Comparison of ENCODE assay signal across 24 mouse cellular contexts in genomic region chr11:70804395-70804794, GRCm38 (mm10). TPM values are rescaled to one million over a fixed set of nuclear protein-coding genes. Genes with fewer than 3 reads are reported as not detected.
DNase-seq lines count a peak whose midpoint lies in the region; ATAC-seq and TF ChIP-seq lines count a peak whose summit lies in the region.
"Had no signal": no experiment of that assay in that cellular context is flagged by ENCODE, and none has a peak within 500 bp of the region (broad histone marks: within the 10 kb centered on the region; RNA-seq: fewer than 3 reads in every experiment).

No protein-coding gene starts in this region.

- TF ChIP-seq EP300 in heart, postnatal 0 days (IDR thresholded peaks at IDR 0.05; ENCODE audit: low read depth) = no peak

- 0 out of 2 replicates have a peak overlapping the region, but pooled peaks have one; percentile 61 for H3K27ac ChIP-seq in heart, postnatal 0 days (ENCODE audit: low read depth)
- peak overlapping the region; percentile 85 for H3K27ac ChIP-seq in spleen, adult 2 months (ENCODE audit: insufficient read depth, low read length)
- peak overlapping the region; percentile 97 for H3K27ac ChIP-seq in bone marrow macrophage, adult 2 months (ENCODE audit: insufficient read depth, low read depth, low read length)
- H3K27ac ChIP-seq in small intestine, adult 2 months (ENCODE audit: insufficient read depth, low read depth, low read length) = peak overlapping the region; percentile 81
- H3K27ac ChIP-seq: embryonic facial prominence, embryonic 13.5 days; forebrain, embryonic 13.5 days; hindbrain, embryonic 10.5 days; hindbrain, embryonic 14.5 days had no signal

- ATAC-seq in heart, postnatal 0 days (ENCODE audit: insufficient read depth, low read depth) = no peak
- ATAC-seq in megakaryocyte, adult 5-6 weeks (ENCODE audit: poor library complexity, severe bottlenecking) = no peak
- ATAC-seq: forebrain, embryonic 13.5 days; forebrain, postnatal 0 days had no signal

- H3K4me2 ChIP-seq in heart, postnatal 0 days (ENCODE audit: low read depth, low read length) = no peak overlapping the region
- H3K4me2 ChIP-seq: embryonic facial prominence, embryonic 13.5 days; forebrain, embryonic 13.5 days; hindbrain, embryonic 14.5 days had no signal

- DNase-seq in heart, postnatal 0 days (ENCODE audit: low spot score) = no peak
- DNase-seq in heart, postnatal 10 days = no peak
- DNase-seq in spleen, adult 2 months (ENCODE audit: low read depth in 1 of 2, low spot score in 2 of 2) = no peak
- no peak for DNase-seq in spleen, postnatal 14 days (ENCODE audit: low spot score in 2 of 2)
- no peak for DNase-seq in adrenal gland, adult 8-10 months
- DNase-seq: adrenal gland, adult 2 months; adrenal gland, postnatal 36 days; cerebellum, adult 18-20 months; cerebellum, adult 9-11 months; cerebellum, postnatal 36 days; forebrain, postnatal 0 days; gastrocnemius, adult 2 months; gastrocnemius, postnatal 25 days; heart, postnatal 14 days had no signal

- no peaks in the 10 kb centered on the region for H3K4me1 ChIP-seq in heart, postnatal 0 days (ENCODE audit: control insufficient read depth, insufficient read depth)
- peaks cover 35% of the 10 kb centered on the region for H3K4me1 ChIP-seq in spleen, adult 2 months (ENCODE audit: control insufficient read depth, insufficient read depth, insufficient read length)
- H3K4me1 ChIP-seq in bone marrow macrophage, adult 2 months (ENCODE audit: control insufficient read depth, insufficient read depth, low read length) = peaks cover 51% of the 10 kb centered on the region
- H3K4me1 ChIP-seq in small intestine, adult 2 months (ENCODE audit: control insufficient read depth, insufficient read depth, insufficient read length, low read length) = peaks cover 2% of the 10 kb centered on the region; the same call in 1 of the 2 replicates
- H3K4me1 ChIP-seq: embryonic facial prominence, embryonic 13.5 days; forebrain, embryonic 13.5 days; heart, embryonic 13.5 days had no signal

- TF ChIP-seq POLR2A in spleen, adult 2 months (IDR thresholded peaks at IDR 0.05; ENCODE audit: low read depth, low read length) = no peak
- no peak for TF ChIP-seq POLR2A in bone marrow macrophage, adult 2 months (IDR thresholded peaks at IDR 0.05; ENCODE audit: borderline replicate concordance, low read depth, low read length)
- TF ChIP-seq POLR2A in small intestine, adult 2 months (IDR thresholded peaks at IDR 0.05; ENCODE audit: low read depth, low read length) = no peak

- no peak overlapping the region for H3K9ac ChIP-seq in heart, postnatal 0 days (replicated peaks; ENCODE audit: low read depth, low read length)
- H3K9ac ChIP-seq: embryonic facial prominence, embryonic 13.5 days; forebrain, embryonic 13.5 days; forebrain, postnatal 0 days; heart, embryonic 13.5 days; hindbrain, embryonic 14.5 days had no signal

- TF ChIP-seq CTCF in heart, postnatal 0 days (IDR thresholded peaks at IDR 0.05; ENCODE audit: low read depth) = no peak
- TF ChIP-seq CTCF in spleen, adult 2 months (IDR thresholded peaks at IDR 0.05; ENCODE audit: extremely low read depth, insufficient read depth, insufficient read length, insufficient replicate concordance) = no peak
- no peak for TF ChIP-seq CTCF in bone marrow macrophage, adult 2 months (IDR thresholded peaks at IDR 0.05; ENCODE audit: low read depth, low read length)
- no peak for TF ChIP-seq CTCF in small intestine, adult 2 months (IDR thresholded peaks at IDR 0.05; ENCODE audit: extremely low read depth, insufficient read length, insufficient replicate concordance, low read depth, low read length)

- H3K9me3 ChIP-seq in heart, postnatal 0 days (replicated peaks; ENCODE audit: control insufficient read depth, low read length) = no peaks in the 10 kb centered on the region
- H3K9me3 ChIP-seq: embryonic facial prominence, embryonic 13.5 days; forebrain, embryonic 13.5 days; heart, embryonic 13.5 days; hindbrain, embryonic 10.5 days had no signal

- H3K4me3 ChIP-seq in heart, postnatal 0 days (ENCODE audit: low read depth, low read length) = no peak overlapping the region
- no peak overlapping the region for H3K4me3 ChIP-seq in spleen, adult 2 months (ENCODE audit: extremely low read depth, insufficient read depth, insufficient read length)
- H3K4me3 ChIP-seq in bone marrow macrophage, adult 2 months (ENCODE audit: insufficient read depth, low read length) = no peak overlapping the region
- H3K4me3 ChIP-seq in small intestine, adult 2 months (ENCODE audit: low read depth, low read length) = no peak overlapping the region
- H3K4me3 ChIP-seq: embryonic facial prominence, embryonic 13.5 days; forebrain, embryonic 13.5 days; heart, embryonic 13.5 days; hindbrain, embryonic 10.5 days had no signal

- H3K27me3 ChIP-seq in heart, postnatal 0 days (ENCODE audit: control insufficient read depth, insufficient read depth, low read length) = no peaks in the 10 kb centered on the region
- H3K27me3 ChIP-seq in spleen, adult 2 months (ENCODE audit: control insufficient read depth, insufficient read depth, low read length) = no peaks in the 10 kb centered on the region
- no peaks in the 10 kb centered on the region for H3K27me3 ChIP-seq in small intestine, adult 2 months (ENCODE audit: control insufficient read depth, insufficient read depth, low read length)
- H3K27me3 ChIP-seq: embryonic facial prominence, embryonic 13.5 days; forebrain, embryonic 13.5 days; heart, embryonic 13.5 days had no signal

- intact Hi-C loops in heart, postnatal 10 days (cut with DNase I) = no loop called here

- H3K36me3 ChIP-seq in heart, postnatal 0 days (replicated peaks; ENCODE audit: control insufficient read depth, insufficient read depth, low read length) = no peaks in the 10 kb centered on the region
- no peaks in the 10 kb centered on the region for H3K36me3 ChIP-seq in spleen, adult 2 months (ENCODE audit: control insufficient read depth, insufficient read depth, low read length)
- no peaks in the 10 kb centered on the region for H3K36me3 ChIP-seq in small intestine, adult 2 months (ENCODE audit: control insufficient read depth, insufficient read depth, low read length)
- H3K36me3 ChIP-seq: embryonic facial prominence, embryonic 13.5 days; heart, embryonic 13.5 days; hindbrain, embryonic 10.5 days had no signal

- WGBS in heart, postnatal 0 days = 71% methylated on average over 3 of the region's 3 CpGs
- 66% methylated on average over 3 of the region's 3 CpGs for WGBS in spleen, adult 2 months
- WGBS in small intestine, adult 2 months = 76% methylated on average over 3 of the region's 3 CpGs

RNA-seq across cellular contexts. Expression of gene Scimp, which starts 8.0 kb away (rescaled TPM):
- not detected in 2 replicates for total RNA-seq in heart, postnatal 0 days (2014; rRNA removed; ENCODE audit: low replicate concordance)
- 0.38 and 0.49 TPM in 2 replicates for polyA plus RNA-seq in heart, postnatal 0 days (2015; fragmentation: Nextera tagmentation; extraction: Ambion mirVana)
- not detected for total RNA-seq in heart, postnatal 10 days (2021)
- 6.8 and 7.6 TPM in 2 replicates for polyA plus RNA-seq in spleen, adult 2 months (2012; rRNA removed)
- 1.1 TPM in 1 of 2 replicates, not detected in the other for polyA plus RNA-seq in bone marrow macrophage, adult 2 months (2012; ENCODE audit: insufficient read depth, insufficient read length, missing spikeins)
- polyA plus RNA-seq in small intestine, adult 2 months (2012; rRNA removed) = 0.70 and 0.94 TPM in 2 replicates
- 1 to 10 TPM; 1.1 to 2.7 (median 2.0) TPM for total RNA-seq in adrenal gland, adult 8-10 months (2022)
- 0.65 and 2.3 TPM in 2 replicates for total RNA-seq in megakaryocyte, adult 5-6 weeks (2015)
- total RNA-seq in megakaryocyte, adult 5-6 weeks (2017) = 2.6 and 3.3 TPM in 2 replicates
- total RNA-seq: forebrain, postnatal 0 days; gastrocnemius, adult 2 months; gastrocnemius, postnatal 25 days; granulocyte monocyte progenitor cell, adult 5-6 weeks had no signal
- polyA plus RNA-seq: C2C12; forebrain, embryonic 13.5 days; forebrain, postnatal 0 days; hindbrain, embryonic 10.5 days; hindbrain, embryonic 14.5 days had no signal

RNA-seq across cellular contexts. Expression of gene Rabep1, which starts 40.2 kb away (rescaled TPM):
- 10.5 and 12.2 TPM in 2 replicates for total RNA-seq in heart, postnatal 0 days (2014; rRNA removed; ENCODE audit: low replicate concordance)
- 29.8 and 32.2 TPM in 2 replicates for polyA plus RNA-seq in heart, postnatal 0 days (2015; fragmentation: Nextera tagmentation; extraction: Ambion mirVana)
- 10 to 100 TPM; 32.3 to 38.4 TPM for total RNA-seq in heart, postnatal 10 days (2021)
- 2.3 TPM in 2 replicates for polyA plus RNA-seq in spleen, adult 2 months (2012; rRNA removed)
- 49.2 and 51.8 TPM in 2 replicates for polyA plus RNA-seq in bone marrow macrophage, adult 2 months (2012; ENCODE audit: insufficient read depth, insufficient read length, missing spikeins)
- polyA plus RNA-seq in small intestine, adult 2 months (2012; rRNA removed) = 1.1 and 1.7 TPM in 2 replicates
- 100 to 1,000 TPM; 127 to 241 (median 172) TPM for total RNA-seq in adrenal gland, adult 8-10 months (2022)
- total RNA-seq in megakaryocyte, adult 5-6 weeks (2015) = 18.6 and 18.9 TPM in 2 replicates
- total RNA-seq in megakaryocyte, adult 5-6 weeks (2017) = 47.8 and 55.9 TPM in 2 replicates

RNA-seq across cellular contexts. Expression of gene Zfp3, which starts 40.4 kb away (rescaled TPM):
- total RNA-seq in heart, postnatal 0 days (2014; rRNA removed; ENCODE audit: low replicate concordance) = 4.2 and 4.9 TPM in 2 replicates
- 9.6 and 10.8 TPM in 2 replicates for polyA plus RNA-seq in heart, postnatal 0 days (2015; fragmentation: Nextera tagmentation; extraction: Ambion mirVana)
- 10 to 100 TPM; 10.6 to 11.2 TPM for total RNA-seq in heart, postnatal 10 days (2021)
- polyA plus RNA-seq in spleen, adult 2 months (2012; rRNA removed) = 1.2 and 1.4 TPM in 2 replicates
- polyA plus RNA-seq in bone marrow macrophage, adult 2 months (2012; ENCODE audit: insufficient read depth, insufficient read length, missing spikeins) = 2.7 and 3.3 TPM in 2 replicates
- 0.61 and 0.72 TPM in 2 replicates for polyA plus RNA-seq in small intestine, adult 2 months (2012; rRNA removed)
- total RNA-seq in adrenal gland, adult 8-10 months (2022) = 10 to 100 TPM; 11.7 to 14.8 (median 13.9) TPM
- total RNA-seq in megakaryocyte, adult 5-6 weeks (2015) = 1.9 and 4.8 TPM in 2 replicates
- total RNA-seq in megakaryocyte, adult 5-6 weeks (2017) = 2.1 and 2.8 TPM in 2 replicates
